In the genomic region with DNA sequence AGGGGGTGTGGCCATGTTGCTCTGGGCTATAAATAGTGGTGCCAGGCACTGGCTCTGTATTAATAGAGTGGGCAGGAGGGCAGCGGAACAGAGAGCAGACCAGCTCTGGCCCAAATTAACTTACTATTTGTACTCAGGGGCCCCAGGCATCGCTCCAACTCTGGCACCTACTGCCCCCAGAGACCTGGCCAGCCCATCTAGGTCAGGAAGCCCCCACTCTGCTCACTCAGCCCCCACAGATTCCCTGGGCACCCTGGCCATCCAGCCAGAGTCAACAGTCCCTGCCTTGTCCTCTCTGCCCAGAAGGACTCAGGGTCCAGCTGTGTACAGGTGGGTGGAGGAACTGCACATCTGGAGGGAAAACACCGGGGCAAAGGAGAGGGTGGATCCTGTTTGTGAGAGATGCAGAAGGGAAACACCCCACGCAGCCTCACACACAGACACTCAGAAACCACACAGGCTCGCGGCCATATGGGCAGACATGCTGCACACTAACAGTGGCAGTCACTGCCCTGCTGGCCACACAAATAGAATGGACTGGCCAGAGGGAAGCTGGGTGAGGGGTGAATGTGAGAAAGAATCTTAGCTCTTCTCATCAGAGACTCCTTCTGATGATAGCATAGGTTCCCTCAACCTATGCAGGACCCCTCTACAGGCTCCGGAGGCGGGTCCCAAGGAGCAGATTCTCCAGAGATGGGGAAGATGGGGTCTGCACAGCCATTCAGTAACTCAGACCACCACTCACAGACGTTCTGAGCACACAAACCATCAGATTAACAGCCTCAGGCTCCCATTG, we compare ENCODE assay signal across 8 mouse cellular contexts. TPM values are rescaled to one million over a fixed set of nuclear protein-coding genes. Genes with fewer than 3 reads are reported as not detected.
DNase-seq lines count a peak whose midpoint lies in the region; ATAC-seq and TF ChIP-seq lines count a peak whose summit lies in the region.

No protein-coding gene starts in this region.

- peak overlapping the region; percentile 98 for H3K4me2 ChIP-seq in lung, embryonic 16.5 days (ENCODE audit: low read depth, low read length)
- H3K4me2 ChIP-seq in forebrain, embryonic 11.5 days (ENCODE audit: low read depth, low read length, severe bottlenecking): peak overlapping the region; percentile 58
- peak overlapping the region; percentile 73 for H3K4me2 ChIP-seq in midbrain, embryonic 15.5 days

- H3K4me3 ChIP-seq in lung, embryonic 16.5 days (ENCODE audit: low read length): peak overlapping the region; percentile 71
- peak overlapping the region; percentile 78 for H3K4me3 ChIP-seq in bone marrow macrophage, adult 2 months (ENCODE audit: insufficient read depth, low read length)
- peak overlapping the region; percentile 65 for H3K4me3 ChIP-seq in forebrain, embryonic 11.5 days (ENCODE audit: low read depth, low read length)
- peak overlapping the region; percentile 73 for H3K4me3 ChIP-seq in midbrain, embryonic 15.5 days

- H3K4me1 ChIP-seq in lung, embryonic 16.5 days (replicated peaks; ENCODE audit: control insufficient read depth, insufficient read depth, low read length): peaks cover 43% of the 10 kb centered on the region
- peaks cover 28% of the 10 kb centered on the region for H3K4me1 ChIP-seq in bone marrow macrophage, adult 2 months (ENCODE audit: control insufficient read depth, insufficient read depth, low read length)
- peaks cover 27% of the 10 kb centered on the region; the same call in 1 of the 2 replicates for H3K4me1 ChIP-seq in forebrain, embryonic 11.5 days (replicated peaks; ENCODE audit: control insufficient read depth, insufficient read depth, low read length)
- peaks cover 65% of the 10 kb centered on the region for H3K4me1 ChIP-seq in midbrain, embryonic 15.5 days

- no peaks in the 10 kb centered on the region for H3K27me3 ChIP-seq in lung, embryonic 16.5 days (ENCODE audit: control insufficient read depth, insufficient read depth, low read depth, low read length)
- no peaks in the 10 kb centered on the region for H3K27me3 ChIP-seq in forebrain, embryonic 11.5 days (ENCODE audit: control insufficient read depth, insufficient read depth, low read length)
- no peaks in the 10 kb centered on the region for H3K27me3 ChIP-seq in midbrain, embryonic 15.5 days (replicated peaks)

- H3K9ac ChIP-seq in lung, embryonic 16.5 days (ENCODE audit: low read length): peak overlapping the region; percentile 83
- H3K9ac ChIP-seq in forebrain, embryonic 11.5 days (ENCODE audit: low read length): peak overlapping the region; percentile 91
- H3K9ac ChIP-seq in midbrain, embryonic 15.5 days: peak overlapping the region; percentile 68

- peaks cover 5% of the 10 kb centered on the region for H3K36me3 ChIP-seq in lung, embryonic 16.5 days (ENCODE audit: control insufficient read depth, insufficient read depth, low read length)
- H3K36me3 ChIP-seq in forebrain, embryonic 11.5 days (ENCODE audit: control insufficient read depth, insufficient read depth, low read length): no peaks in the 10 kb centered on the region; the same call in 1 of the 2 replicates
- H3K36me3 ChIP-seq in midbrain, embryonic 15.5 days (replicated peaks): 0 out of 2 replicates have a peak, but pooled peaks cover 10% of the 10 kb centered on the region

- no peak for DNase-seq in lung, postnatal 36 days
- DNase-seq in forebrain, embryonic 11.5 days (ENCODE audit: low spot score): no peak
- DNase-seq in ovary, postnatal 36 days (ENCODE audit: low spot score): no peak
- no peak for DNase-seq in testis, postnatal 14 days (ENCODE audit: low spot score)

- no peaks in the 10 kb centered on the region for H3K9me3 ChIP-seq in lung, embryonic 16.5 days (ENCODE audit: control insufficient read depth, low read length)
- no peaks in the 10 kb centered on the region for H3K9me3 ChIP-seq in forebrain, embryonic 11.5 days (ENCODE audit: control insufficient read depth, low read length)
- H3K9me3 ChIP-seq in midbrain, embryonic 15.5 days: no peaks in the 10 kb centered on the region

- TF ChIP-seq POLR2A in bone marrow macrophage, adult 2 months (IDR thresholded peaks at IDR 0.05; ENCODE audit: borderline replicate concordance, low read depth, low read length): no peak

- WGBS in lung, embryonic 16.5 days: 15% methylated on average over 9 of the region's 9 CpGs
- WGBS in forebrain, embryonic 11.5 days: 21% methylated on average over 9 of the region's 9 CpGs
- WGBS in midbrain, embryonic 15.5 days: 13% methylated on average over 9 of the region's 9 CpGs

- H3K27ac ChIP-seq in lung, embryonic 16.5 days (ENCODE audit: low read length): peak overlapping the region; percentile 33; the same call in 1 of the 2 replicates
- no peak overlapping the region for H3K27ac ChIP-seq in bone marrow macrophage, adult 2 months (ENCODE audit: insufficient read depth, low read depth, low read length)
- peak overlapping the region; percentile 51 for H3K27ac ChIP-seq in forebrain, embryonic 11.5 days (ENCODE audit: low read depth, low read length)
- H3K27ac ChIP-seq in midbrain, embryonic 15.5 days: peak overlapping the region; percentile 83

- peak; percentile 5; the same call in 1 of the 2 replicates for ATAC-seq in lung, embryonic 16.5 days (ENCODE audit: low read depth)
- ATAC-seq in forebrain, embryonic 11.5 days (replicated peaks; ENCODE audit: low FRiP score): peak; percentile 43
- peak; percentile 51 for ATAC-seq in inflammation-experienced regulatory T-cells, adult 6 months
- peak; percentile 49 for ATAC-seq in midbrain, embryonic 15.5 days (replicated peaks)

- TF ChIP-seq CTCF in bone marrow macrophage, adult 2 months (IDR thresholded peaks at IDR 0.05; ENCODE audit: low read depth, low read length): no peak

RNA-seq across cellular contexts. Expression of a gene that starts 14.4 kb away (rescaled TPM):
- 26.4 and 28.1 TPM in 2 replicates for polyA plus RNA-seq in lung, embryonic 16.5 days (2015; fragmentation: Nextera tagmentation; extraction: Ambion mirVana)
- polyA plus RNA-seq in bone marrow macrophage, adult 2 months (2012; ENCODE audit: insufficient read depth, insufficient read length, missing spikeins): 4.3 and 4.4 TPM in 2 replicates
- 43.5 and 46.0 TPM in 2 replicates for polyA plus RNA-seq in forebrain, embryonic 11.5 days (2014; fragmentation: Nextera tagmentation; extraction: Ambion mirVana)
- under 1 TPM; 0.41 to 0.92 (median 0.58) TPM for polyA plus RNA-seq in inflammation-experienced regulatory T-cells, adult 6 months (2017; shearing (Covaris generic))
- 56.5 and 58.9 TPM in 2 replicates for polyA plus RNA-seq in midbrain, embryonic 15.5 days (2015; fragmentation: Nextera tagmentation; extraction: Ambion mirVana)

RNA-seq across cellular contexts. Expression of a gene that starts 47.1 kb away (rescaled TPM):
- polyA plus RNA-seq in lung, embryonic 16.5 days (2015; fragmentation: Nextera tagmentation; extraction: Ambion mirVana): 190 and 201 TPM in 2 replicates
- polyA plus RNA-seq in bone marrow macrophage, adult 2 months (2012; ENCODE audit: insufficient read depth, insufficient read length, missing spikeins): 79.8 and 86.7 TPM in 2 replicates
- 171 and 185 TPM in 2 replicates for polyA plus RNA-seq in forebrain, embryonic 11.5 days (2014; fragmentation: Nextera tagmentation; extraction: Ambion mirVana)
- polyA plus RNA-seq in inflammation-experienced regulatory T-cells, adult 6 months (2017; shearing (Covaris generic)): 100 to 1,000 TPM in 1 of 3 experiments, 10 to 100 TPM in 2; 64.6 to 101 (median 67.3) TPM
- polyA plus RNA-seq in midbrain, embryonic 15.5 days (2015; fragmentation: Nextera tagmentation; extraction: Ambion mirVana): 134 and 136 TPM in 2 replicates

RNA-seq across cellular contexts. Expression of a gene that starts 47.2 kb away (rescaled TPM):
- 99.1 and 112 TPM in 2 replicates for polyA plus RNA-seq in lung, embryonic 16.5 days (2015; fragmentation: Nextera tagmentation; extraction: Ambion mirVana)
- polyA plus RNA-seq in bone marrow macrophage, adult 2 months (2012; ENCODE audit: insufficient read depth, insufficient read length, missing spikeins): 75.1 and 86.7 TPM in 2 replicates
- 121 TPM in 2 replicates for polyA plus RNA-seq in forebrain, embryonic 11.5 days (2014; fragmentation: Nextera tagmentation; extraction: Ambion mirVana)
- 10 to 100 TPM; 43.4 to 67.5 (median 47.3) TPM for polyA plus RNA-seq in inflammation-experienced regulatory T-cells, adult 6 months (2017; shearing (Covaris generic))
- 168 and 169 TPM in 2 replicates for polyA plus RNA-seq in midbrain, embryonic 15.5 days (2015; fragmentation: Nextera tagmentation; extraction: Ambion mirVana)

RNA-seq across cellular contexts. Expression of a gene that starts 47.5 kb away (rescaled TPM):
- not detected in 2 replicates for polyA plus RNA-seq in lung, embryonic 16.5 days (2015; fragmentation: Nextera tagmentation; extraction: Ambion mirVana)
- not detected in 2 replicates for polyA plus RNA-seq in bone marrow macrophage, adult 2 months (2012; ENCODE audit: insufficient read depth, insufficient read length, missing spikeins)
- not detected in 2 replicates for polyA plus RNA-seq in forebrain, embryonic 11.5 days (2014; fragmentation: Nextera tagmentation; extraction: Ambion mirVana)
- not detected for polyA plus RNA-seq in inflammation-experienced regulatory T-cells, adult 6 months (2017; shearing (Covaris generic))
- not detected in 2 replicates for polyA plus RNA-seq in midbrain, embryonic 15.5 days (2015; fragmentation: Nextera tagmentation; extraction: Ambion mirVana)
